Mouse (Mus musculus) stomach, embryonic 16.5 days (tissue): Measurements from ENCODE around the gene Pax3. TPM values are rescaled to one million over a fixed set of nuclear protein-coding genes. Genes with fewer than 3 reads are reported as not detected.
A peak's percentile ranks its signal among the peaks of the same experiment; 100 is the strongest.

ENCODE experiments used
- ATAC-seq: fragments of 200-750 bp; cut with Nextera tagmentation; 2 replicates; pipeline ENCODE4 v1.8.0; 2017; ENCODE audit warnings: moderate number of reproducible peaks, moderate TSS enrichment; ENCODE audit not compliant: insufficient read depth, low FRiP score
- H3K27ac ChIP-seq: fragments of 300-500 bp; sonication (generic); 2 replicates; pipeline ENCODE4 v1.5.1; 2014; ENCODE audit warnings: low read length
- H3K27me3 ChIP-seq: fragments of 300-500 bp; sonication (generic); 2 replicates; pipeline ENCODE4 v1.6.1; 2014; ENCODE audit warnings: low read length, control low read depth, mixed read lengths; ENCODE audit not compliant: control insufficient read depth, insufficient read depth
- H3K36me3 ChIP-seq: fragments of 300-500 bp; sonication (generic); 2 replicates; pipeline ENCODE4 v1.6.1; 2014; ENCODE audit warnings: low read length; ENCODE audit not compliant: control insufficient read depth, insufficient read depth
- H3K4me1 ChIP-seq: fragments of 300-500 bp; sonication (generic); 2 replicates; pipeline ENCODE4 v1.6.1; 2014; ENCODE audit warnings: low read length, control low read depth, mixed read lengths; ENCODE audit not compliant: control insufficient read depth, insufficient read depth
- H3K4me2 ChIP-seq: fragments of 300-500 bp; sonication (generic); 2 replicates; pipeline ENCODE4 v1.6.1; 2014; ENCODE audit warnings: low read depth, low read length, mixed read lengths
- H3K4me3 ChIP-seq: fragments of 300-500 bp; sonication (generic); replicated peaks from 2 replicates; pipeline ENCODE4 v1.5.1; 2014; ENCODE audit warnings: mild to moderate bottlenecking, low read length
- H3K9ac ChIP-seq: fragments of 300-500 bp; sonication (generic); 2 replicates; pipeline ENCODE4 v1.6.1; 2014; ENCODE audit warnings: low read length
- H3K9me3 ChIP-seq: fragments of 300-500 bp; sonication (generic); replicated peaks from 2 replicates; pipeline ENCODE4 v1.6.1; 2016; ENCODE audit warnings: low read length, control low read depth; ENCODE audit not compliant: control insufficient read depth
- WGBS: fragments of 180-500 bp; shearing (Covaris S2); extraction: QIAGEN DNeasy Blood & Tissue Kit; methylation state at CpG from one replicate; pipeline ENCODE4 v1.1.7; 2014; 5-methylcytosine and 5-hydroxymethylcytosine counted together
- polyA plus RNA-seq: library from polyadenylated mRNA; unstranded; fragments of >200 nt; fragmentation: Nextera tagmentation; extraction: Ambion mirVana; gene quantifications from 2 replicates; pipeline ENCODE4 v1.2.1, GENCODE M21; 2015

The Pax3 gene
- polyA plus RNA-seq, result 0.09 and 0.12 TPM in 2 replicates

DNA sequence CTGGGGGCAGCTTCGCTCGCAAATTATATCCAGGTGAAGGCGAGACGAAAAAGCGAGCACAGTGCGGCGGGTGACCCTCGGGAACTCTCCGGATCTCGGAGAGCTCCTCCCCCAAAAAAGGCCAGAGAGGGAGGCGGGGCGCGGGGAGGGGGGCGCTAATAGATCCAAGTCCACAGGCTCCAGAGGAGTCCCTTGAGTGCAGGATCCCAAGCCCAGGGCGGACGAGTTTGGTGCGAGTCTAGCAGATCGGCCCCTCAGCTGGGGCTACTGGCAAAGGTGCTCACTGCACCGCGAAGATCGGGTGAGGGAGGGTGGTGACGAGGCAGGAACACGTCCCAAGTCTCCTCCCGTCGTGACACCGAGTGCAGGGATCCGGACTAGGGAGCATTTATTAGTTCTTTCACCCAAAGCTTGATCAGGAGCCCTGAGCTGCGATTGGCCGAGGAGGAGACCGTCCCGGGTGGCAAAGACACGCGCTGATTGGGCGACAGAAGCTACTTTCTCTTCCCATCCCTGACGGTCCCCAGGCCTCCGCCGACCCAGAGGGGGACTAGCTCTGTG is at the start of gene Pax3:
Pax3 (minus strand) TSS at position 384 of the 561 bp plus-strand sequence.
- no peaks in the 10 kb centered on the region for H3K9me3 ChIP-seq

DNA sequence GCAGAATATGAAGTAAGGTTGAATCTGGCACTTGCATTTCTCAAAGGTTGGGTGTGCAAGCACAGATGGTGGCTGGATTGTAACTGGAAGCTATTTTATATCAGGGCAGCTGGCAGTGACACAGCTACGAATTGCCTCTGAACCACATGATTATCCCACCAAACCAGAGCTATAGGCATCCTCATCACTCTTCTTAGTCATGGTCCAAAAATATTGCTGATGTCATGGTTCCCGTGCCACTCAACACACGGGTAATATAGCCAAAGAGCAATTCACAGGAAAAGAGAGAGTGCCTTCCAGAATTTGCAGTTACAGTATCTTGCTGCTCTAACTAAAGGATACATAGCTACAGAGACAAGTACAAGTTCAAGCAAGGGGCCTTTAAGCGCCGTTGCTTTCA is 37.4 kb upstream of the Pax3 start:
- no peaks in the 10 kb centered on the region for H3K36me3 ChIP-seq
- H3K4me2 ChIP-seq, result no peak overlapping the region
- no peaks in the 10 kb centered on the region for H3K4me1 ChIP-seq
- no peak for ATAC-seq
- H3K9ac ChIP-seq, result no peak overlapping the region
- 78% methylated on average over 5 of the region's 5 CpGs for WGBS
- H3K27ac ChIP-seq, result no peak overlapping the region
- no peaks in the 10 kb centered on the region for H3K9me3 ChIP-seq
- H3K4me3 ChIP-seq, result no peak overlapping the region
- H3K27me3 ChIP-seq, result no peaks in the 10 kb centered on the region; the same call in 1 of the 2 replicates

More for the DNA sequence above, at the start of gene Pax3:
- no peak for ATAC-seq
- Histone ChIP-seq H3K4me2 (peak within 1 kb of the TSS; percentile 46), H3K4me3 (peak within 1 kb of the TSS; percentile 29), H3K9ac (no peak within 1 kb of the TSS), H3K4me1 (peaks cover 8% of the 10 kb centered on the region; the same call in 1 of the 2 replicates), H3K27me3 (peaks cover 79% of the 10 kb centered on the region), H3K36me3 (no peaks in the 10 kb centered on the region), H3K27ac (no peak within 1 kb of the TSS)
- under 1% methylated on average over 37 of the region's 37 CpGs for WGBS

DNA sequence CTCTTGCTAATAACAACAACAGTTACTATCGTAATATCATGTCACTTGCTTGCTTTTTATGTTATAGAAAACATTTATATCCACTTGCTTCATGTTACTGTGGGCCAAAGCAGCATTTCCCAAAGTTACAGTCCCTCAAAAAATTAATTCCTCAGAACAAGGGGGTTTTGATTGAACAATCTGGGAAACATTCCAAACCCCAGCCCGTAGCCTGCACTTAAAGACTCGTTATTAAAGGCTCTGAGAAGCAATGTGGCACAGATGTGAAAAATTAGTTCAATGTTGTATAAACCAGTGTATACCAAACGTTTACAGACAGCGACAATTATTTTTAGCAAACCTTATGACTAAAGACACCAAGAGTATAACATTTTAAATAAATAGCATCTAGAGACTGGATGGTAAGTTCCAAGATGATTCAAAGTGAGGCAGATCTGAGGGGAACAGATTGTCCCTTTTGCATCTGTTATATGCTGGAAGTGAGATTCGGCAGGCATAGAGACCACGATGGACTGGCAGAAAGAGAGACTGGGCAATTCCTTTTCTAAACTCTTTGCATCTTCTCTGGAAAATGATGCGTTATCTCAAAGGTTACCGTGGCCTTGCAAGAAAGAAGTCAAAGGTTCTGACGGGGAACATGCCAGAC is 35.1 kb upstream of the Pax3 start:
- no peak for ATAC-seq
- WGBS, result 43% methylated on average over 10 of the region's 10 CpGs
- Histone ChIP-seq H3K9me3 (no peaks in the 10 kb centered on the region), H3K36me3 (no peaks in the 10 kb centered on the region), H3K4me3 (no peak overlapping the region), H3K27me3 (no peaks in the 10 kb centered on the region; the same call in 1 of the 2 replicates), H3K27ac (no peak overlapping the region), H3K9ac (no peak overlapping the region), H3K4me2 (no peak overlapping the region), H3K4me1 (no peaks in the 10 kb centered on the region)

DNA sequence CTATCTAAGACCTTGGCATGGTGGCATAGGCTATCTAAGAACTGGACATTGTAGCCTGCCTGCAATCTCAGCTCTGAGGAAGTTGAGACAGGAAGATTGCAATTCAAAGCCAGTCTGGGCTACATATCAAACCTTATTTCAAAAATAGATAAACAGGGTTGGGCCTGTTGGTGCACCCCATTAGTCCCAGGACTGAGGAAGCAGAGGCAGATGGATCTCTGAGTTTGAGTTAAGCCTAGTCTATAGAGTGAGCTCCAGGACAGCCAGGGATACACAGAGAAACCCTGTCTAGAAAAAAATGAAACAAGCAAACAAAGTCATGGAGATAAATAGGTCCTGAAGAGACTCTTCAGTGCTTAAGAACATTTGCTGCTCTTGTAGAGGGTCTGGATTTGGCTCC is 32.9 kb upstream of the Pax3 start:
- Histone ChIP-seq H3K9ac (no peak overlapping the region), H3K4me1 (no peaks in the 10 kb centered on the region), H3K27ac (no peak overlapping the region), H3K4me2 (no peak overlapping the region), H3K4me3 (no peak overlapping the region), H3K27me3 (no peaks in the 10 kb centered on the region; the same call in 1 of the 2 replicates), H3K36me3 (no peaks in the 10 kb centered on the region), H3K9me3 (no peaks in the 10 kb centered on the region)
- ATAC-seq, result no peak

DNA sequence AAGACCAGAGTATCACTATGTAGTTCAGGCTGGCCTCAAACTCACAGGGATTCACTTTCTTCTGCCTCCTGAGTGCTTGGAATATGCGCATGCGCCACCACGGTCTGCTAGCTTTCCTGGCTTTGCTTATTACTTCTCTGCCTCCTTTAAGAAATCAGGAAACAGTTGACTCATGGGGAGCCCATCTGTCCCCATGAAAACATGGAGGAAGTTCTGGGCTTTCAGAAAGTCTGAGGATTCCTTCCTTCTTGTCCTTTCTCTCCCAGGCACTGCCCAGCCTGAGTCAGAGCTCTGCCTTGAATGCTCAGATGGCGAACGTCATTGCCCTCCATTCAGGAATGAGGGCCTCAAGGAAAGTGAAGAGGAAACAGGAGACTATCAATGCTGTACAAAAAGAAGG is 31.8 kb upstream of the Pax3 start:
- no peak overlapping the region for H3K27ac ChIP-seq
- no peak for ATAC-seq
- H3K4me3 ChIP-seq, result no peak overlapping the region
- no peaks in the 10 kb centered on the region for H3K4me1 ChIP-seq
- H3K9ac ChIP-seq, result no peak overlapping the region
- H3K36me3 ChIP-seq, result no peaks in the 10 kb centered on the region
- H3K9me3 ChIP-seq, result no peaks in the 10 kb centered on the region
- no peak overlapping the region for H3K4me2 ChIP-seq
- WGBS, result 60% methylated on average over 5 of the region's 5 CpGs
- no peaks in the 10 kb centered on the region; the same call in 1 of the 2 replicates for H3K27me3 ChIP-seq

DNA sequence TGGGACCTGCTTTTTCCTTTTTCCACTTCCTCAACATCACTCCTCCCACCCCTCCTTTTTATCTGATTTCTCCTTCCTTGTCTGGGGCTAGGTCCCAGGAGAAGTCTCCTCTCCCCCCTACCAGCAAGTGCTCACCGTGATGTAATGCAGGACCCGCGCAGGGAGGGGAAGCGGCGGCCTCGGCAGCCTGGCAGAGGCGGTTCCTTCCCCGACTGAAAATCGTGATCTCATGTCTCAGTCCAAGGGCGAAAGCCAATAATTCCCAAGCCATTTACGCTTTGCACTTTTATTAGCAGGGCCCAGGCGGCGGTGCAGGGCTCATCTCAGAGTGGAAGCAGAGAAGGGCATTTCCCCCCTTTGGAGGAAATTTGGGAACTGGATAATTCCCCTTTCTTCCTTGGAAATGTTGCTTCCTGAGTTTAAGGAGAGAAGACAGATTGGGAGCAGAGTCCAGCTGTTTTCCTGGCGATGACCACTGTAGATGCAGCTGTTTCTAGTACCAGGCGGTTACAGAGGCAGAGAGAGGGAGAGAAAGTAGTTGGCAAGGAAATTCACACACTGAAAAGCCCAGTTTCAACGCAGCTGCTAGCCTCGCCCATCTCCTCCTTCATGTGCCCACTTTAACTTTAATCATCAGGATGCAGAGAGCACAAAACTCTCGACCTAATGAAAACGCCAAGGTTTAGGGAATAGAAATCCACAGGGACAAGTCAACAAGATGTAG is 21.3 kb upstream of the Pax3 start:
- no peak overlapping the region for H3K27ac ChIP-seq
- WGBS, result 1% methylated on average over 19 of the region's 19 CpGs
- peak overlapping the region; percentile 49 for H3K4me3 ChIP-seq
- H3K4me1 ChIP-seq, result peaks cover 21% of the 10 kb centered on the region
- H3K36me3 ChIP-seq, result no peaks in the 10 kb centered on the region
- peak overlapping the region; percentile 98; the same call in 1 of the 2 replicates for H3K4me2 ChIP-seq
- no peak for ATAC-seq
- no peak overlapping the region for H3K9ac ChIP-seq
- peaks cover 76% of the 10 kb centered on the region for H3K27me3 ChIP-seq
- H3K9me3 ChIP-seq, result no peaks in the 10 kb centered on the region

DNA sequence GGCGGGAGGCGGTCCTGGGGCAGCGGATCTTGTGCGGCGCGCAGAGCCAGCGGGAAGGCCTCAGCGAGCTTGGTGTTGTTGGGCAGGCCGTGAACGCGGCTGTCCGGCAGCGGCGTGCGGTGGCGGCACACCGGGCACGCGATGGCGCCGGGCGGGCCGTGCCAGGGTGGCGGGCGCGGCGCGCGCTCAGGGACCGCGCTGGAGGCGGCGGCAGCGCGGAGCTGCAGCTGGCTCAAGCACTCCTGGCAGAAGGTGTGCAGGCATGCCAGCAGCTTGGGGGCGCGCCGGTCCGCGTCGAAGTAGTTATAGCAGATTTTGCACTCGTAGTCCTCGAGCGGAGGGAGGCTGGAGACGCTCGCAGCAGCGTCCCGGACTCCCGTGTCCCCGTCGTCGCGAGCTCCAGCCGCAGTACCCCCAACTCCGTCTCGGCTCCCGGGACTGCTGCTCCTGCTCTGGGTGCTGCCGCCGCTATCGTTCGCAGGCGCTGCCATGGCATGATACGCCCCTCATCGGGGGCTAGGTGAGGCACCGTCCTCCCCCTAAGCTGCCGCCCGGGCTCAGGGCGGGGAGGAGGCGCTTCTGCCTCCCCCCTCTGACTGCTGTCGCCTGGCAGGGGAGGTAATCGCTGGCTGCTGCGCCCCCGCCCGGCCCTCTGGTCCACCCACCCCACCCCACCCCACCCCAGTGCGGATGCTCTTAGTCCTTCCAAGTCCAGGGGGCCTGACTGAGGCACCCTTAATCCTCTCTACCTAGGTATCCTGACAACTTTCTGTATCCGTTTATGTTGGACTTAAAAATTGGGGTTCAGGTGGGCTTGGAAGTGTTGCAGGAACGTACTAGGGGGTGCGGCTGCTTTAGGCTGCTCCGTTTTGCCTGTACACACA is 20.5 kb upstream of the Pax3 start:
- Histone ChIP-seq H3K4me1 (peaks cover 21% of the 10 kb centered on the region), H3K9me3 (no peaks in the 10 kb centered on the region), H3K36me3 (no peaks in the 10 kb centered on the region), H3K9ac (peak overlapping the region; percentile 64), H3K4me2 (peak overlapping the region; percentile 98), H3K27ac (no peak overlapping the region), H3K4me3 (peak overlapping the region; percentile 49), H3K27me3 (peaks cover 85% of the 10 kb centered on the region)
- ATAC-seq, result peak; percentile 61; the same call in 1 of the 2 replicates
- under 1% methylated on average over 77 of the region's 79 CpGs for WGBS

DNA sequence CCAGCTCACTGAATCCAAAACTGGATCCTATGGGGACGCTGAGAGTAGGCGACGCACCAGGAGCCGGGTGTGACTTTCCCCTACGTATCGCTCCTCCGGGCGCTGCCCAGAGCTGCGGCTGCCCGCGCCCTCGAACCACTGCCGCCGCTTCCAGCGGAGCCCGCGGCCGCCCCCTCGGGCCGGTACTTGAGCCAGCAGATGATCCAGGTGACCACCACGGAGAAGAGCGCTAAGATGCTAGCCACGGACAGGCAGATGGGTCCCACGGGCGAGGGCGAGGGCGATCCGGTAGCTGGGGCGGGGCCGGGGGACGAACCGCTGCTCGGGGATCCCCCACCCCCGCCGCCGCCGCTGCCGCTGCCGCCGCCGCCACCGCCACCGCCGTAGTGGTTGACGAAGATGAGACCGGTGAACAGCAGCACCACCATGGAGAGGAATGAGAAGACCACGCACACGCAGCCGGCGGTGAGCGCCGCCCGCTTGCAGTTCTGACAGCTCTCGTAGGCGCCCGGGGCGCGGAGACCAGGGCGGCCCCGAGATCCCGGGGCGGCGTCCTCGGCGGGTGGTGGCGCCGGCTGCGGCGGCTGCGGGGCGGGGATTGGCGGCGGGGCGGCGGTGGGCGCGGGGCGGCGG is 19.7 kb upstream of the Pax3 start:
- whole genome bisulfite sequencing, result under 1% methylated on average over 67 of the region's 79 CpGs
- H3K9ac ChIP-seq, result peak overlapping the region; percentile 64
- no peaks in the 10 kb centered on the region for H3K36me3 ChIP-seq
- H3K27ac ChIP-seq, result no peak overlapping the region
- H3K9me3 ChIP-seq, result no peaks in the 10 kb centered on the region
- peak overlapping the region; percentile 98 for H3K4me2 ChIP-seq
- no peak for ATAC-seq
- H3K4me1 ChIP-seq, result peaks cover 21% of the 10 kb centered on the region
- H3K4me3 ChIP-seq, result peak overlapping the region; percentile 49
- H3K27me3 ChIP-seq, result peaks cover 92% of the 10 kb centered on the region
